Mouse (Mus musculus) thymus, adult 2 months (tissue): Measurements from ENCODE around the gene Nkd2.

ENCODE experiments used
- CTCF ChIP-seq: fragments of 200-500 bp; IDR thresholded peaks from 2 replicates; pipeline ENCODE4 v1.5.1; 2012; ENCODE audit warnings: mild to moderate bottlenecking, control low read depth, low read length, moderate library complexity, borderline replicate concordance; ENCODE audit not compliant: control insufficient read depth, poor library complexity, insufficient read depth; ENCODE audit errors: extremely low read depth
- POLR2A ChIP-seq: fragments of 200-500 bp; IDR thresholded peaks from 2 replicates; pipeline ENCODE4 v1.6.1; 2012; ENCODE audit warnings: mild to moderate bottlenecking, low read length, control low read depth, moderate library complexity; ENCODE audit not compliant: control insufficient read depth, poor library complexity, insufficient read depth; ENCODE audit errors: extremely low read depth

GRCm38 (mm10) chr13:73831486-73831885 lies 15.9 kb downstream of the Nkd2 start:
- TF ChIP-seq POLR2A: no peak
- no peak for TF ChIP-seq CTCF
